Mouse (Mus musculus) embryonic stem cell, embryonic (primary cell): ENCODE measurements around the gene Gm28036.

Source experiments
- CTCF ChIA-PET, 4 experiments: fragments of 300-600 bp in 2 of 4; fragments of 350-600 bp in 2 of 4; sonication (Branson Sonifier 250); formaldehyde crosslinking; loops; one replicate each; lab custom pipeline; 2022; ENCODE audit warnings: inconsistent platforms in 2 of 4; lab: Charles Lee
- POLR2A ChIA-PET, 4 experiments: fragments of 300-600 bp in 2 of 4; fragments of 350-600 bp in 2 of 4; sonication (Branson Sonifier 250); formaldehyde crosslinking; loops; one replicate each; lab custom pipeline; 2022; ENCODE audit warnings: antibody characterized with exemption in 4 of 4, inconsistent platforms in 1 of 4; lab: Charles Lee

The Gm28036 gene

GRCm38 (mm10) chr2:156126992-156127391, at the start of gene Gm28036:
Gene Gm28036 (minus strand): TSS chr2:156127092.
- POLR2A ChIA-PET: interaction anchor here in 2 of 4 experiments (0.7 to 6.8 kb wide), 4 partner anchors 15 to 142 kb away, joined by 3 to 37 read pairs (median 12); partner anchors contain the start of genes Cpne1 (in 2 of the 2) and Rbm12 (in 2 of the 2)
- CTCF ChIA-PET: interaction anchor here in 3 of 4 experiments (0.5 to 1.2 kb wide), 3 partner anchors 14 to 912 kb away, joined by 3 to 5 read pairs (median 4); partner anchors contain the start of genes Cpne1 (in 1 of the 3) and Rbm12 (in 1 of the 3)

GRCm38 (mm10) chr2:156166557-156166956, 39.7 kb upstream of the Gm28036 start:
- ChIA-PET POLR2A (interaction anchor here in 3 of 4 experiments (0.6 to 25.2 kb wide), 14 partner anchors 1 to 96 kb away, joined by 3 to 981 read pairs (median 6); partner anchors contain the start of genes Rbm39 (in 2 of the 3), Gm28036 (in 1 of the 3), Nfs1 (in 1 of the 3) and Phf20 (in 1 of the 3)), CTCF (no interaction called here)

- ChIA-PET POLR2A (interaction anchor here (0.8 to 25.2 kb wide), 12 partner anchors 8 to 18 kb away, joined by 3 to 981 read pairs (median 16); partner anchors contain the start of genes Rbm39 (in 2 of the 4), Nfs1 (in 1 of the 4) and Romo1 (in 1 of the 4)), CTCF (interaction anchor here in 1 of 4 experiments (0.7 kb wide), 1 partner anchor 141 kb away, joined by 3 read pairs; no protein-coding TSS in a partner anchor)
Measured at GRCm38 (mm10) chr2:156165478-156165877, 38.6 kb upstream of the Gm28036 start.

- POLR2A ChIA-PET: interaction anchor here (0.9 to 15.5 kb wide), 13 partner anchors 7 to 49 kb away, joined by 3 to 981 read pairs (median 4); partner anchors contain the start of genes Rbm39 (in 3 of the 4), Cpne1 (in 1 of the 4), Nfs1 (in 1 of the 4) and Rbm12 (in 1 of the 4)
- CTCF ChIA-PET: no interaction called here
Measured at GRCm38 (mm10) chr2:156151538-156151937, 24.6 kb upstream of the Gm28036 start.

- CTCF ChIA-PET: no interaction called here
- POLR2A ChIA-PET: interaction anchor here (0.6 to 15.5 kb wide), 19 partner anchors 8 to 1692 kb away, joined by 3 to 981 read pairs (median 4); partner anchors contain the start of genes Rbm39 (in 3 of the 4), Cpne1 (in 1 of the 4) and Rbm12 (in 1 of the 4)
Measured at GRCm38 (mm10) chr2:156147316-156147915, 20.5 kb upstream of the Gm28036 start.

- POLR2A ChIA-PET: interaction anchor here (0.5 to 15.5 kb wide), 18 partner anchors 9 to 183 kb away, joined by 3 to 981 read pairs (median 4); partner anchors contain the start of genes Rbm39 (in 3 of the 4), Cpne1 (in 1 of the 4) and Rbm12 (in 1 of the 4)
- CTCF ChIA-PET: interaction anchor here in 1 of 4 experiments (0.7 kb wide), 1 partner anchor 94 kb away, joined by 7 read pairs; no protein-coding TSS in a partner anchor
Measured at GRCm38 (mm10) chr2:156146272-156146989, 19.5 kb upstream of the Gm28036 start.

- ChIA-PET CTCF (interaction anchor here in 1 of 4 experiments (0.6 kb wide), 1 partner anchor 34 kb away, joined by 3 read pairs; the partner anchor contains the start of genes Cpne1 and Rbm12), POLR2A (interaction anchor here (0.5 to 15.5 kb wide), 10 partner anchors 8 to 74 kb away, joined by 3 to 981 read pairs (median 6); partner anchors contain the start of gene Rbm39 (in 3 of the 4))
Measured at GRCm38 (mm10) chr2:156145486-156146130, 18.7 kb upstream of the Gm28036 start.

- ChIA-PET CTCF (interaction anchor here in 2 of 4 experiments (0.6 to 1.6 kb wide), 9 partner anchors 9 to 341 kb away, joined by 3 to 5 read pairs (median 4); partner anchors contain the start of genes Cnbd2 (in 1 of the 2), Cpne1 (in 1 of the 2), Rbm12 (in 1 of the 2) and Rbm39 (in 1 of the 2)), POLR2A (interaction anchor here (0.6 to 15.5 kb wide), 36 partner anchors 8 to 188 kb away, joined by 3 to 981 read pairs (median 5); partner anchors contain the start of genes Cpne1 (in 3 of the 4), Rbm12 (in 3 of the 4), Rbm39 (in 3 of the 4) and Phf20 (in 2 of the 4))
Measured at GRCm38 (mm10) chr2:156143953-156144724, 17.2 kb upstream of the Gm28036 start, which contains the start of the genes Romo1 and Nfs1. Gene Romo1 (plus strand): TSS chr2:156144039. Gene Nfs1 (minus strand): TSS chr2:156144186.

- ChIA-PET POLR2A (interaction anchor here (0.6 to 15.5 kb wide), 37 partner anchors 9 to 187 kb away, joined by 3 to 981 read pairs (median 5); partner anchors contain the start of genes Cpne1 (in 3 of the 4), Rbm12 (in 3 of the 4), Rbm39 (in 3 of the 4) and Phf20 (in 2 of the 4)), CTCF (interaction anchor here in 2 of 4 experiments (0.6 to 1.6 kb wide), 12 partner anchors 8 to 340 kb away, joined by 3 to 5 read pairs (median 4); partner anchors contain the start of genes Cep250 (in 1 of the 2), Cnbd2 (in 1 of the 2), Cpne1 (in 1 of the 2) and Rbm12 (in 1 of the 2))
Measured at GRCm38 (mm10) chr2:156143367-156143766, 16.5 kb upstream of the Gm28036 start.

- CTCF ChIA-PET: interaction anchor here in 1 of 4 experiments (0.7 to 1.6 kb wide), 10 partner anchors 9 to 387 kb away, joined by 3 to 5 read pairs (median 3); partner anchors contain the start of genes Cep250, Cnbd2, Rbm39 and Scand1
- POLR2A ChIA-PET: interaction anchor here (0.6 to 15.5 kb wide), 31 partner anchors 9 to 187 kb away, joined by 3 to 981 read pairs (median 6); partner anchors contain the start of genes Rbm39 (in 4 of the 4), Cpne1 (in 3 of the 4), Rbm12 (in 3 of the 4) and Phf20 (in 2 of the 4)
Measured at GRCm38 (mm10) chr2:156142820-156143219, 15.9 kb upstream of the Gm28036 start.

- CTCF ChIA-PET: no interaction called here
- POLR2A ChIA-PET: interaction anchor here in 3 of 4 experiments (0.6 to 2.8 kb wide), 11 partner anchors 9 to 290 kb away, joined by 3 to 12 read pairs (median 3); partner anchors contain the start of genes Cpne1 (in 2 of the 3), Rbm12 (in 2 of the 3), Nfs1 (in 1 of the 3) and Rbm39 (in 1 of the 3)
Measured at GRCm38 (mm10) chr2:156135695-156136094, 8.8 kb upstream of the Gm28036 start.

- POLR2A ChIA-PET: interaction anchor here in 3 of 4 experiments (1.0 to 4.1 kb wide), 12 partner anchors 9 to 85 kb away, joined by 3 to 31 read pairs (median 6); partner anchors contain the start of genes Cpne1 (in 2 of the 3), Nfs1 (in 2 of the 3), Rbm12 (in 2 of the 3) and Rbm39 (in 2 of the 3)
- CTCF ChIA-PET: interaction anchor here in 2 of 4 experiments (0.6 to 1.5 kb wide), 3 partner anchors 9 to 161 kb away, joined by 3 to 6 read pairs (median 5); partner anchors contain the start of genes Cpne1 (in 1 of the 2) and Rbm12 (in 1 of the 2)
Measured at GRCm38 (mm10) chr2:156134161-156134560, 7.3 kb upstream of the Gm28036 start.

GRCm38 (mm10) chr2:156123731-156124130, 3.2 kb downstream of the Gm28036 start:
- CTCF ChIA-PET: no interaction called here
- POLR2A ChIA-PET: interaction anchor here in 3 of 4 experiments (0.5 to 6.8 kb wide), 8 partner anchors 10 to 1762 kb away, joined by 3 to 37 read pairs (median 4); partner anchors contain the start of genes Cpne1 (in 3 of the 3), Rbm12 (in 3 of the 3), Nfs1 (in 1 of the 3) and Romo1 (in 1 of the 3)

GRCm38 (mm10) chr2:156119566-156119965, 7.3 kb downstream of the Gm28036 start:
- POLR2A ChIA-PET: interaction anchor here in 2 of 4 experiments (0.9 to 1.7 kb wide), 5 partner anchors 8 to 61 kb away, joined by 3 to 11 read pairs (median 4); partner anchors contain the start of genes Cpne1 (in 2 of the 2), Rbm12 (in 2 of the 2), Nfs1 (in 1 of the 2) and Rbm39 (in 1 of the 2)
- CTCF ChIA-PET: interaction anchor here in 1 of 4 experiments (0.6 kb wide), 1 partner anchor 379 kb away, joined by 3 read pairs; no protein-coding TSS in a partner anchor

- POLR2A ChIA-PET: interaction anchor here in 3 of 4 experiments (0.7 to 4.8 kb wide), 76 partner anchors 8 to 502 kb away, joined by 3 to 37 read pairs (median 4); partner anchors contain the start of genes 6430550D23Rik (in 3 of the 3), Cep250 (in 3 of the 3), Ergic3 (in 3 of the 3) and Nfs1 (in 3 of the 3)
- CTCF ChIA-PET: interaction anchor here in 3 of 4 experiments (0.6 to 2.0 kb wide), 7 partner anchors 15 to 416 kb away, joined by 3 to 6 read pairs (median 3); partner anchors contain the start of genes Nfs1 (in 1 of the 3) and Romo1 (in 1 of the 3)
Measured at GRCm38 (mm10) chr2:156112080-156112423, 14.8 kb downstream of the Gm28036 start.
